Mouse (Mus musculus) testis, postnatal 14 days (tissue): Measurements from ENCODE around the gene Usp46.
"Not testable (repeated sequence)": the region's sequence is repeated elsewhere in the genome, so short reads cannot be mapped to it uniquely, and the experiment has no call there.

ENCODE experiments used
- DNase-seq: peaks from one replicate; pipeline ENCODE4 v3.0.0; 2021; ENCODE audit warnings: low spot score

Usp46 gene

DNA sequence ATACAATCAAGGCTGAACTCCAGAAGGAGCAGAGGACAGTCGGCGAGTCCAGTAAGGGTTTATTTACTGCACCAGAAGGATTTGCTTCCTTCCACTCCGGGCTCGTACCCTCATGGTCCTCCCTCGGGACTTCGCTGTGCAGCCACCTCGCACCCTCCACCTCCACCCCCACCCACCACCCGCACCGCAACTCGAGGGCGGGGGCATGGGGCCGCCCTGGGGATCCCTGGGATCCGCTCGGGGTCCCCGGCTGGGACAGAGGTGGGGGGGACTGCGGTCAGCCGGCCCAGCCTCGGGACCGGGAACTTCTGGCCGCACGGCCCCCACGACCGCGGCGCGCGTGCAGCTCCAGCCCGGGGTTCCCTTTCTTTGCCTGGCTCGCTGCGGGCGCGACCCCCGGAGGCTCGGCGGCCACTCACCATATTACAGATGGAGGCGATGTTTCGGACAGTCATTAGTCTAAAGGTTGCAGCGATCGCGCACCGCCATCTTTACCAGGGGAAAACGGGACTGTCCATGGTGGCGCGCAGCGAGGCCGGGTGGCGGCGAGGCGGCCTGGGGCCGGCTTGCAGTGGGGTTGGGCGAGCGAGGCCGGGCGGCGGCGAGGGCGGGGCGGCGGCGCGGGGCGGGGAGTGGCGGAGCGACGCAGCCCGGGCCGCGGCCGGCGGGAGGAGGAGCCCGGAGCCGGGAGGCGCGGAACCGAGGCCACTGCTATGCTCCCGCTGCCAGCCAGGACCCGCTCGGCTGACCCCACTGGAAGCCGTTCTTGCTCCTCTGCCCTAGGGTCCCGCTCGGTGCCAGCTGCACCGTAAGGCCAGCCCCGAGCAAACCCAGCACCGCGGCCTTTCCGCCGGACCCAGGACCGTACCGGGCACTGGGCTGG is at the start of gene Usp46:
Gene Usp46 (minus strand): TSS at position 601 of the 883 bp plus-strand sequence.
- DNase-seq: peak; percentile 74

DNA sequence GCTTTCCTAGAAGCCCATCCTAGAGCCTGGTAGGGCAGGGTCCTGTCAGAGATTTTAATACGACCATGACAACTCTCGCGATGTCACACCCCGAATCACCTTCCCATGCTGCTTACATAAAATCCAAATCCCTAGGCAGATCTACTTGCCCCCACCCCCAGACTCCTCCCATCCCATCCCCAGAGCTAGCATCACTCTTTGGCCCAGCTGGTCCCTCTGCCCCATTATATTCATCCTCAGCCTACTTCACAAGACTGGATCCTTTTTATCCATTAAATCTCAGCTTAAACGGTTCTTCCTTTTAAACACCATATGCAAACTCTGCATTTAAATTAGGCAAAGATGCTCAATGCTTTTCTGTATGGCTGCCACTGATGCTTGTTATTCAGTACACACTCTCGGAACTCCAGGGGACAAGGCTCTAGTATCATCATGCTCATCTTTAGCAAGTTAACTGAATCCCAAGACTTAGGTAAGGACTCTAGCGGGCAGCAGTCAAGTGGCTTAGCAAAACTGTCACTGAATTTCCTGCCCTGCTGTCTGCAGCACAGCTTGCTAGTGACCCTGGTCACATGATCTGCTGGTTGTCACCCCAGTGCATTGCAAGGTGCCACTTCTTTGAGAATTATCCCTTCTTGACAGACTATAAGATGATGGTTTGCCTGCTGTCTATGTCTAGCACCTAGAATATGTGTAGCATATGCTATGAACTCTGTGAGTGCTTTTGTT is 45.9 kb upstream of the Usp46 start:
- no peak for DNase-seq

DNA sequence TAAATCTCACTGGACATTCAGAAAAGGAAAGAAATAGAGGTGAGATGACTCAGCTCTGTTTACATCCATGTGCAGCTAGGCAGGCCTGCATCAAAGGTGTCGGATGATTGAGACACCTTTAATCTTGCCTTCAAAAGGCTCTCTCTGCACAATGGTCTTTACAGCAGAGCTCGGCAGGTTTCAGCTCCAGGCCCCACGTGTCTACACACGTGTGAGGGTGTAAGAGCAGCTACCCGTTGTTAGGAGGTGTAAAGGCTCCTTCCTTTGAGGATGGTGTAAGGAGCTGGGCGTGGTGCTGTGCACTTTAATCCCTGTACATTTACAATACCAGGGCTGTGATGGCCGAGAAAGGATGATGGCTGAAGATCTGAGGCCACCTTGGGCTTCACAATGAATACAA is 37.2 kb upstream of the Usp46 start:
- no peak for DNase-seq

DNA sequence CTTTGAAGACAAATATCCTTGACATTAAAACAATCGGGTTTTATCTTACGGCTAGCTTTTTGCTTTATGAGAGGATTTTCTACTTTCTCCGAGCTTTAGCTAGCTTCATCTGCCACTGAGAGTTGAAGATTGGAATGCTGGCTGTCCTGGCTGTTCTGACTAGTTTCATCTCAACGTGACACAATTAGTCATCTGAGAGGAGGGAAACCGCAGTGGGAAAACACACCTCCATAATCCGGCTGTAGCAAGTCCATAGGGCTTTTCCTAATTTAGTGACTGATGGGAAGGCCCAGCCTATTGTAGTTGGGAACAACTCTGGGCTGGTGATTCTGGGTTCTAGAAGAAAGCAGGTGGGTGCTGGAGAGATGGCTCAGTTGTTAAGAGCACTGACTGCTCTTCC is 33.5 kb upstream of the Usp46 start:
- DNase-seq: no peak

DNA sequence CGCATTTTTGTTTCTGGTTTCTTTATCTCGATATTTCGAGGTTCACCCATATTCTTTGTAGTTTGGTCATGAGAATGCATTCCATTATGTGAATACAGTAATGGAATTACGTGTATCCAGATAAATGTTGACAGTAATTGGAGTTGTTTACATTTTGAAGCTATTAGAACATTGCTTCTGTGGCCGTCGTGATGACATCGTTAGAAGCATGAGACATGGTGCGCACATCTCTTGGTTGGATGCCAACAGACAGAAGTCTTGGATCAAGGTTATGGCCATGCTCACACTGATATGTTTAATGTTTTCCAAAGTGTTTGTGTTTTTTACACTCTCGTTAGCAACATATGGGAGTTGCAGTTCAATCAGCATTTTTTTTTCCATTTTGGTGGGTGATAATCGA is 30.8 kb upstream of the Usp46 start:
- DNase-seq: no peak

DNA sequence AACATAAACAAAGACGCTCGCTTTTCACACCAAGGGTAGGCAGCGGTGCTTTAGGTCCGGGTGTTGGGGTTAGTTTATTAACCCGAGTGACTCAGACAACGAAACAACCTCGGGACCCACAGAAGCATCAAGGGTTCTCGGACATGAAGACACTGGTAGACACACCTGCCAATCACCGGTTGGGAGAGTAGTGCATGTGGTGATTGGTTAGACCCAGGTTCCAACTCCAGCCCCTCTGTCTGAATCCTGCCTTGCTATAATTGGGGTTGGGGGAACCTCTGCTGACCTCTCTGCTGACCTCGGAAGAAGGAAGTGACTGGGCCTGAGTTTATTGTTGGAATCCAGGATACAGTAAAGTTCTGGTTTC is 29.6 kb upstream of the Usp46 start:
- DNase-seq: no peak

DNA sequence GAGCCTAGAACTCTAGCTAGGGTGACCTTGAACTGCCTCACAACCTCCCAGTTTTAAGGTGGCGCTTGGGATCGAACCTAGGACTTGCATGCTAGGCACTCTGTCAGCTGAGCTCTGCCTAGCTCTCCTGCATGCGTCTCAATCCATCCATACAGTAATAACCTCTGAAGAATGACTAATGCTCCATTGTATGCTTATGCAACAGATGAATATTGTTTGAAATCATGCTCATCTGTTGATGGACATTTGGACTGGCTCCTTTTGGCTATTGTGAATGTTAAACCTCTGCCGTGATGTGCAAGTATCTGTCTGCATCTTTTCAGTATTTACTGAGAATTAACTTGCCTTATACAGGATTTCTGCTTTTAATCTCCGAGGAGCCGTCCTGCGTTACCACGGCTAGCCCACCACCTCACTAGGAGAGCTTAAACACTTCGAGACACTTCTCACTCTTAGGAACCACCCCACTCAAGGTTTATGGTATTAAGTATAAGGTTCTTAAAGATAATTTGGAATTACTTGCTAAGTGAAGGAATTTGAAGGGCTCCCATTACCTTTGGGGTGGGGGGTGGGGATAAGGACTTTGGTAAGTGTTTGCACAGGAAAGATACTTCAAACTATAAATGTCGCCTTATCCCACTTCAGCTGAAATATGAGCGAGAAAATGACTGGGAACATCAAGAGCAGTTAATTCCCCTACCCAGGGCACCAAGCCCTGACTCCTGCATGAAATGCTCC is 29.1 kb upstream of the Usp46 start:
- no peak for DNase-seq

DNA sequence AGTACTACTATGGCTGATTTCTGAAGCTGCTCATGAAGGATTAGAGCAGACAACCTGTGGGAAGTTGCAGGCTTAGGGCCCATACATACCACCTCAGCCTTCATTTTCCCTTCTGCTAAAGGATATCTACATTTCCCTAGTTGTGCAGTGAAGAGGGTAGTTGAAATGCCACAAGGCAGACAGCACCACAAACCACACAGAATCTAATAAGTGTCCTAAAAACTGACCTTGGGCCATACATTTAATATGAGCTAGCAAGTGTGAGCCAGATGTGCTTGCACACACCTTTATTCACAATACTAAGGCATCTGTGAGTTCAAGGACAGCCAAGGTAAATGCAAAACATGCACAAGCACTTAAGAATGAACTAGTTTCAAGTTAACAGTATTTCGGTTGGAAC is 27.8 kb upstream of the Usp46 start:
- DNase-seq: no peak

DNA sequence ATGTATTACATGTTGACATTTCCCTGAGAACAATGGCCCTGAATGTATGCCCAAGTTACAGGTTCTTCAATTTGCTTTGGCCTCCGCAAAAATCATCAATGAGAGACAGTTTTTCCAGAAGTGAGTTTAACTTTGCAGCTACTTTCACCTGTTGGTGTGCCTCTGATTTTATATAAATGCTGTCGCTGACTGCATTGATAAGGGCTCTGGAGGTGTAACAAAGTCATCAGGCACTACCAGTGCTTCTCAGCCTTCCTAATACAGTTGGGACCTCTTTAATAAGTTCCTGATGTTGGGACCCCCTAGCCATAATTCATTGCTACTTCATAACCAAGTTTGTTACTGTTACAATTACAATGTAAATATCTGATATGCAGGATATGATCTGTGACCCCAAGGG is 27.4 kb upstream of the Usp46 start:
- DNase-seq: no peak

DNA sequence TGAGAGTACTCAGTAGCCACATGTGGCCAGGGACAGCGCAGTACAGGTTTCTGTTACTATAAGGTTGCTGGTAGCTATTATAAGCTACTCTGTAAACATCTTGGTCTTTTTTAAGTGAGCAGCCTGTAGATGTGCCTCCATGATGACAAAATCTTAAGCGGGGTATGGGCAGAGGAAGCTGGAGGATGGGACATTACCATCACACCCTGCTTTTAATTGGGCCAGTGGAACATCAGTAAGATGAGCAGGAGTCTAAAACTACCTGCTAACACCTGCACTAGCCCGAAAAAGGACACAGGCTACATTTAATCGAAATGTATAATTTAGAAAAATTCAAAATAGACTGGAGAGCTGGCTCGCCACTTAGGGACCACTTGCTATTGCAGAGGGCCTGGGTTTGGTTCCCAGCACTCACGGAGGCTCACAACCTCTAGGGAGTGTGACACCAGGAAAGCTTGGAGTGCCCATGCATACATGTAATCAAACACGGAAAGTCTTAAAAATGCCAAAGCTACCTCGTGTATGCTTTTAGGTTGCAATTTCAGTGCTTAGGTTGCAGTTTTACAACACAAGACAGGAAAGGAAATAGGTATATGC is 26.7 kb upstream of the Usp46 start:
- DNase-seq: peak; percentile 48

DNA sequence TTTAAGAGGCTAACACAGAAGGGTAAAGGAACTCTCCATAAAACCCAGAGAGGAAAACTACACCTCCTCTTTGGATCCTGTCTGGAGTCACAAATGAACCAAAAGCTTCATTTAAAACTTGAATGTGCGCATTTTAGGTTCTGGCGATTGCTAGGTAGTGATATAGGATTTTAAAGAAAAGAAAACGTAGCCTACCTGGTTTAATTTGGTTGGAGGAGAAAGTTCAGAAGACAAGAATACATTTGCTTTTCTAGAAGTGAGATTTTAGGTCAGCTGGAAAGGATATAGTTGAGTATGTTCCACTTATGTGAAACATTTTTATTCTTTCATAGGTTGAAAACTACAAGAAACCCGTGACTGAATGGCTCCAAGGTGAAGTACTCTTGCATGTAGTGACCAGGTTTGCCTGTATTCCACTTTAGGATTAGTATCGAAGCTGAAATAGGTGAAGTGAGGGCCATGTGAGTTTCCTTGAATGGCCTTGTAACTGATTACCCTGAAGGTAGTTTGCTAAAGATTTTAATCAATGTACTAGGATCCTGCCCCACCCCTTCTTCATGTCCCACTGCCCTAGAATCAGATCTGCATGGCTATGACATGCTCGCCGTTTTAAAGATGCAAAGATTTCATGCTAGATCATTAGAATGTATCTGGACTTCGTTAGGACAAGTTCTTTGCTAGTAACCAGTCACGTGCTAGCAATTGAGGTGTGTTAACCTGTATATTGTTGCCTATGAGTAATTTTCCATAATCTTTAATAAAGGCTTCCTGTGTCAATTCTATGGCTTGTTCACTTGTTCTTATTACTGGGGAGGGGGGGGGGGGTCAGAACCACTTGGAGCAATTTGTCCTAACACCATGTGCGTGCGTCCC is 25.6 kb upstream of the Usp46 start:
- no peak for DNase-seq

DNA sequence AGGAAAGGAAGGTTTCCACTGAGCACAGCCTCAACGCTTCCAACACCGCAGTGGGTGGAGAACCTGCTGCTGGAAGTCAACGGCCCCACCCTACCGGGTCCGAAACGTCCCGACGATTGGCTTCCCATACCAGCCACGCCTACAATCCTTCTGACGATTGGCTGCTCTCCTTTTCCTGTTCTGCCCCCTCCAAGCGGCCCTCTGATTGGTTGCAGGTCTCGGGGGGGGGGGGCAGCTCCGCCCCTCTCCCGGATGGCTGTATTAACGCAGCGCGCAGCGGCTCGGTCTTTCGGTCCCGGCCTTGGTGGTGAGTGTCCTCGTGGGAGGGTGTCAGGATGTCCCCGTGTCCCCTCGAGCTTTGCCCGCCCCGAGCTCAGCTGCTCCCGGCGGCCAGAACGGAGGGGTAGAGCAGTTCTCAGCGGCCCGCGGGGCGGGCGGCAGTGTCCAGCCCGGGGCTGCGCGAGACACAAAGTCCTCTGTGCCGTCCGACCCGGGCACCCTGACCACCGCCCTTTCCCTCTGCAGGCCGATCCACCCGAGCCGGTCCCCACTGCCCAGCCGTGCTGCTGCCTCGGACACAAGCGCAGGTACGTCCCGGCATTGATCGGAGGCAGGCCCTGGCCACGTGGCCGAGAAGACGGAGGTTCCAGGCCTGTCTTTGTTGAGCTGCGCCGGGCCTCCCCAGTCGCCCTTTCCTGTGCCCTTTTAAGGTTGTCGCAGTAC is 24.8 kb upstream of the Usp46 start:
- DNase-seq: peak; percentile 96

DNA sequence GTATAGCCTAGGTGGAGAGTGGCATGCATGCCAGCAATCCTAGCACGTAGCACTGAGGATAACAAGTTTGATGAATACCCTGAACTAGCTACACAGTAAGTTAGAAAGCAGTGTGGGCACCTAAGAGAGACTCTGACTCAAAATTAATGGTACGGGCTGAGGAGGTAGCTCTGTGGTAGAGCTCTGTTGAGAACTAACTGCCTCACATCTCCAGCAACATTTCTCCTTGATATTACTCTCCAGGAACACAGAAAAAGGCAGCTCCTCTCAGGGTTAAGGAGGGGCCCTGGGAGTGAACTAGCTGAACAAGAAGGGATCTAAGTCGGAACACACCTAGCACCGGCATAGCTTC is 24.2 kb upstream of the Usp46 start:
- no peak for DNase-seq

DNA sequence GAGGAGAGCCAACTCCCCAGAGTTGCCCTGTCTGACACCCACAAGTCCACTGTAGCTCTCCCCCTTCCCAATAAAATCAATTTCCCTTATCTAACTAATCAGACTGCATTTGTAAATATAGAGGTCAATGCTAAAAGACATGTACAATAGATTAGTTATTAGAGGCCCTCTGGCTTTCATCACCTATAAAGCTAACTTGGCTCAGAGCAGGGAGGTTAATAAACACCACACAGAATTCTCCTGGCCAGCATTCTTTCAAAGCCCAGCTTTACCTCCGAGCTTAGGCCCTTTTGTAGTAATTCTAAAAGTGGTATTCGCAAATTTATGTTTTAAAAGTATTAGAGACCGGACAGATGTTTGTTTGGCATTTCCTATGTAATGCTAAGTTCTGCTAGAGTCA is 21.4 kb upstream of the Usp46 start:
- no peak for DNase-seq

DNA sequence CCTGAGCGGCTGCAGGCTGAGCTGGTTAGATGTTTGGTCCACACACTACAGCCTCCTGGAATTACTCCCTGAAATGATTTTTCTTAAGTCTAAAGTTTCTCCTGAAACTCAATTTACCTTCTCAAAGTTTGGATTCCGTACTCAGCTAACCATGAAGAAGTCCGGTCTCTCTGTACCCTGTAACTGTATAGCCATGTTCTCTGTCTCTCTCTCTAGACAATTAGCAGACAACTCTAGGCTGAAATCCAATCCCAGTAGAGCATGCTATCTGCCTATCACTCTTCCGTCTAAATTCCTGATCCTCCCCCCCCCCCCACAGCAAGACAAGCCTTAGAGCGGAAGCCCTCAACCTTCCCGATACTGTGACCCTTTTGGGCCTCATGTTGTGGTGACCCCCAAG is 13.5 kb upstream of the Usp46 start:
- DNase-seq: no peak

DNA sequence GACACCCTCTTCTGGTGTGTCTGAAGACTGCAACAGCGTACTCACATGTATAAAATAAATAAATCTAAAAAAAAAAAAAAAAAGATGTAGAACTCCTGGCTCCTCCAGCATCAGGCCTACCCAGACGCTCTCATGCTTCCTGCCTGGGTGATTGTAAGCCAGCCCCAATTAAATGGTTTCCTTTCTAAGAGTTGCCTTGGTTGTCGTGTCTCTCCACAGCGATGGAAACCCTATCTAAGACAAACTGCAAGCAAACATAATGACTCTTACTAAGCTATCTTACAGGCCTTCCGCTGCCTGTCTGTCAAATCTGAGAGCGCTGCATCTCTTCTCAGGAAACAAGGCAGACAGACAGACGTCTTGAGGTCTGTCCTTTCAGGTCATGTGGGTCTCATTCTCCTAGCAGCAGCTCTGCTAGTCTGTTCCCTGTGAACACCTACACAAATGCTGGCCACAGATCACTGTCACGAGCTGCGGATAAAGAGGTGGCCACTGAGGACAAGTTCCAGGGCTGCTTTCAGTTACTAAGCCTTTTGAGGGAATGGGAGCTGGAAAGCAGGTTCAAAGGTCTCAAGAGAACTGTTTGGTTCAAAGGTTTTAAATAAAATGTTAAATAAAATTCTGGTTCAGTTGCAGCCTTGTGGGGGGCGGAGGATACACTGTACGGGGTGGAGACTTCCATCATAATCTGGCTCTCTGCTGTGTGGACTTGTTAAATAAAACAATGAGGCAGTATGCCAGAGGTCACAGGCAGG is 10.8 kb upstream of the Usp46 start:
- no peak for DNase-seq

DNA sequence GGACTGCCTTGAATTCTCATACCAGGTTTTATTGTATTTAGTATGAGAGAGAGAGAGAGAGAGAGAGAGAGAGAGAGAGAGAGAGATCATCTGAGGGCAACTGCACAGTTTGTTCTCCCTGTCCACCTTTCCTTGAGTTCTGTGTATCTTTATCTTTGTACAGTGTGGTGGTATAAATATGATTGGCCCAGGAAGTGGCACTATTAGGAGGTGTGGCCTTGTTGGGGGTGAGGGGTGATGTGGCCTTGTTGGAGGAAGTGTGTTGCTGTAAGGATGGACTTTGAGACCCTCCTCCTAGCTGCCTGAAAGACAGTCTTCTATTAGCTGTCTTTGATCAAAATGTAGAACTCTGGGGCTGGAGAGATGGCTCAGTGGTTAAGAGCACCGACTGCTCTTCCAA is 10.2 kb upstream of the Usp46 start:
- no peak for DNase-seq

DNA sequence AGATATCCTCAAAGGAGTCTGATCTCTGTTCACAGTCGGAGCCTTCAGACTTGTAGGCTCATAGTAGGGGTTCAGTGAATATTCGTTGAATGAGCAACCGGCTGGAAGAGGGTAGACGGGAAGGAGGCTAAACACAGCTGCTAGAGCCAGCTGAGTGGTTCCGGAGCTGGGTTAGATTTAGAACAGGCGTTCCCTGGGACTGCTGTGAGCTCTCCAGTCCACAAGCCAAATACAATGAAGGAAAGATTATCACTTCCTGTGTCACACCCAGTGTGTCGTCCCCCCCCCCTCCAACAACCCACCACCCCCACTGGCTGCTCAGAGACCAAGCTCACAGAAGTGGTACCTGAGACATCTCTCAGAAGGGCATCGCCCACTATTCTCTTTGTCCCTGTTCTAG is 9.7 kb upstream of the Usp46 start:
- DNase-seq: no peak

DNA sequence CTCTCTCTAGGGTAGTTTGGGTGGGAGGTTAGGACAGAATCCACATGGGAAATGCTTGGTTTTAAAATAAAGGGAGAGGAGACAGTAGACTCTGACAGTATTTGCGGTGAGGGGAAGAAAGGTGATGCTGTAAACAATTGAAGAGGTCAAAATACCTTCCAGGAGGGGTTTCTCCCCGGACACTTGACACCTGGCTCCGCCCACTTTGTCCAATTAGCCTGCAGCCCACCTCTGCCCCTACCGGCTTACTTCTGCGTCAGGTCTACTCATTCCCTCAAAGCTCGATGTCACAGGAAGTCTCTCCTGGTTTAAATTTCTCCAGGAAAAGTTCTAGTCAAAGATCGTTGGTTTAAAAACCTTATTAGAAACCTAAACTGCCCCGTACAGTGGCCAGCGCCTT is 8.5 kb upstream of the Usp46 start:
- no peak for DNase-seq

DNA sequence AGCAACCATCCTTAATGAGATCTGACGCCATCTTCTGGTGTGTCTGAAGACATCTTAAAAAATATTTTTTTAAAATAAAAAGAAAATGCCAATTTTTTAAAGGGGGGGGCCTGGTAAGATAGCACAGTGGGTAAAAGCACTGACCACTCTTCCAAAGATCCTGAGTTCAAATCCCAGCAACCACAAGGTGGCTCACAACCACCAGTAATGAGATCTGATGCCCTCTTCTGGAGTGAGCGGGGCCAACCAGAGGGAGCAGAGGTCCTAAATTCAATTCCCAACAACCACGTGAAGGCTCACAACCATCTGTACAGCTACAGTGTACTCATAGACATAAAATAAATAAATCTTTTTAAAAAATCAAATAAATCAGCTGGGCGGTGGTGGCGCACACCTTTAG is 2.3 kb upstream of the Usp46 start:
- not testable (repeated sequence) for DNase-seq
